Mouse (Mus musculus) heart, embryonic 11.5 days (tissue): Measurements from ENCODE around the gene Fcrls. TPM values are rescaled to one million over a fixed set of nuclear protein-coding genes. Genes with fewer than 3 reads are reported as not detected.

Source experiments
- ATAC-seq: fragments of 200-750 bp; cut with Nextera tagmentation; replicated peaks from 2 replicates; pipeline ENCODE4 v1.8.0; 2017; ENCODE audit warnings: moderate library complexity; ENCODE audit not compliant: insufficient number of reproducible peaks, low FRiP score, low TSS enrichment
- H3K27ac ChIP-seq: fragments of 300-500 bp; sonication (generic); 2 replicates; pipeline ENCODE4 v1.5.1; 2014; ENCODE audit warnings: mild to moderate bottlenecking, low read depth, low read length
- H3K27me3 ChIP-seq: fragments of 300-500 bp; sonication (generic); 2 replicates; pipeline ENCODE4 v1.6.1; 2014; ENCODE audit warnings: mild to moderate bottlenecking, low read length, mixed read lengths; ENCODE audit not compliant: control insufficient read depth, insufficient read depth
- H3K36me3 ChIP-seq: fragments of 300-500 bp; sonication (generic); 2 replicates; pipeline ENCODE4 v1.6.1; 2014; ENCODE audit warnings: mild to moderate bottlenecking, low read length, moderate library complexity, mixed read lengths; ENCODE audit not compliant: control insufficient read depth, insufficient read depth
- H3K4me1 ChIP-seq: fragments of 300-500 bp; sonication (generic); 2 replicates; pipeline ENCODE4 v1.6.1; 2014; ENCODE audit warnings: low read length; ENCODE audit not compliant: control insufficient read depth, insufficient read depth
- H3K4me2 ChIP-seq: fragments of 300-500 bp; sonication (generic); 2 replicates; pipeline ENCODE4 v1.6.1; 2014; ENCODE audit warnings: mild to moderate bottlenecking, moderate library complexity
- H3K4me3 ChIP-seq: fragments of 300-500 bp; sonication (generic); 2 replicates; pipeline ENCODE4 v1.5.1; 2014; ENCODE audit warnings: low read depth, low read length
- H3K9ac ChIP-seq: fragments of 300-500 bp; sonication (generic); 2 replicates; pipeline ENCODE4 v1.6.1; 2014; ENCODE audit warnings: mild to moderate bottlenecking, low read depth, low read length, moderate library complexity
- H3K9me3 ChIP-seq: fragments of 300-500 bp; sonication (generic); replicated peaks from 2 replicates; pipeline ENCODE4 v1.6.1; 2016; ENCODE audit warnings: low read length; ENCODE audit not compliant: control insufficient read depth
- WGBS: fragments of 180-500 bp; shearing (Covaris S2); extraction: QIAGEN DNeasy Blood & Tissue Kit; methylation state at CpG from one replicate; pipeline ENCODE4 v1.1.7; 2014; ENCODE audit not compliant: insufficient replicate concordance; 5-methylcytosine and 5-hydroxymethylcytosine counted together
- polyA plus RNA-seq: library from polyadenylated mRNA; unstranded; fragments of >200 nt; fragmentation: Nextera tagmentation; extraction: Ambion mirVana; gene quantifications from 2 replicates; pipeline ENCODE4 v1.2.1, GENCODE M21; 2014

Gene Fcrls
- polyA plus RNA-seq, 1 experiment from 2014 or later: 3.1 TPM

- 74% methylated on average over 4 of the region's 4 CpGs for WGBS
- ATAC-seq: no peak
Measured at GRCm38 (mm10) chr3:87240909-87241308, 22.6 kb downstream of the Fcrls start.

GRCm38 (mm10) chr3:87223636-87224035, 39.9 kb downstream of the Fcrls start:
- Histone ChIP-seq H3K4me2 (no peak overlapping the region), H3K27me3 (no peaks in the 10 kb centered on the region), H3K4me1 (no peaks in the 10 kb centered on the region), H3K27ac (no peak overlapping the region), H3K4me3 (no peak overlapping the region), H3K9me3 (no peaks in the 10 kb centered on the region), H3K9ac (no peak overlapping the region), H3K36me3 (no peaks in the 10 kb centered on the region)
- no peak for ATAC-seq
- 61% methylated on average over 4 of the region's 4 CpGs for WGBS

More at GRCm38 (mm10) chr3:87240909-87241308, 22.6 kb downstream of the Fcrls start:
- Histone ChIP-seq H3K27ac (no peak overlapping the region), H3K4me1 (no peaks in the 10 kb centered on the region), H3K9me3 (no peaks in the 10 kb centered on the region), H3K27me3 (no peaks in the 10 kb centered on the region), H3K36me3 (no peaks in the 10 kb centered on the region), H3K4me3 (no peak overlapping the region), H3K4me2 (no peak overlapping the region), H3K9ac (no peak overlapping the region)

- Histone ChIP-seq H3K4me1 (no peaks in the 10 kb centered on the region), H3K9me3 (no peaks in the 10 kb centered on the region), H3K27ac (no peak overlapping the region), H3K27me3 (no peaks in the 10 kb centered on the region), H3K4me2 (no peak overlapping the region), H3K4me3 (no peak overlapping the region), H3K36me3 (no peaks in the 10 kb centered on the region), H3K9ac (no peak overlapping the region)
- no peak for ATAC-seq
- WGBS: 81% methylated on average over 5 of the region's 5 CpGs
Measured at GRCm38 (mm10) chr3:87222346-87222745, 41.2 kb downstream of the Fcrls start.

GRCm38 (mm10) chr3:87215176-87215575, 48.4 kb downstream of the Fcrls start:
- H3K27ac ChIP-seq: no peak overlapping the region
- WGBS: 62% methylated on average over 11 of the region's 11 CpGs
- ATAC-seq: no peak

GRCm38 (mm10) chr3:87214221-87214864, 49.2 kb downstream of the Fcrls start:
- no peak for ATAC-seq
- Histone ChIP-seq H3K4me1 (no peaks in the 10 kb centered on the region), H3K4me2 (no peak overlapping the region), H3K9ac (no peak overlapping the region), H3K36me3 (no peaks in the 10 kb centered on the region), H3K27ac (no peak overlapping the region), H3K27me3 (no peaks in the 10 kb centered on the region), H3K9me3 (no peaks in the 10 kb centered on the region), H3K4me3 (no peak overlapping the region)
- 88% methylated on average over 19 of the region's 19 CpGs for WGBS

More at GRCm38 (mm10) chr3:87215176-87215575, 48.4 kb downstream of the Fcrls start:
- Histone ChIP-seq H3K4me2 (no peak overlapping the region), H3K4me3 (no peak overlapping the region), H3K27me3 (no peaks in the 10 kb centered on the region), H3K9me3 (no peaks in the 10 kb centered on the region), H3K9ac (no peak overlapping the region), H3K36me3 (no peaks in the 10 kb centered on the region), H3K4me1 (no peaks in the 10 kb centered on the region)

- no peak overlapping the region for H3K4me2 ChIP-seq
- no peak overlapping the region for H3K4me3 ChIP-seq
- WGBS: 80% methylated on average over 5 of the region's 5 CpGs
- no peaks in the 10 kb centered on the region for H3K9me3 ChIP-seq
- H3K27me3 ChIP-seq: no peaks in the 10 kb centered on the region
- H3K36me3 ChIP-seq: no peaks in the 10 kb centered on the region
- H3K9ac ChIP-seq: no peak overlapping the region
- ATAC-seq: no peak
- H3K4me1 ChIP-seq: 0 out of 2 replicates have a peak, but pooled peaks cover 2% of the 10 kb centered on the region
- H3K27ac ChIP-seq: no peak overlapping the region
Measured at GRCm38 (mm10) chr3:87206336-87207075, 57.0 kb downstream of the Fcrls start.

Other genes starting within 250 kb of the Fcrls start
- gene Kirrel, start 89.0 kb downstream of the Fcrls start, polyA plus RNA-seq: 9.9 and 12.6 TPM in 2 replicates
- gene Cd5l, start 94.1 kb upstream of the Fcrls start, polyA plus RNA-seq: 0.31 TPM in 1 of 2 replicates, not detected in the other
- 0.48 TPM in 1 of 2 replicates, not detected in the other for gene Fcrl1, start 112.6 kb upstream of the Fcrls start, polyA plus RNA-seq
- not detected in 2 replicates for gene Fcrl5, start 172.0 kb upstream of the Fcrls start, polyA plus RNA-seq